Mouse (Mus musculus): ENCODE results near the gene Tsx. TPM values are rescaled to one million over a fixed set of nuclear protein-coding genes. Genes with fewer than 3 reads are reported as not detected.

Gene Tsx
- total RNA-seq (2023), result not detected

DNA sequence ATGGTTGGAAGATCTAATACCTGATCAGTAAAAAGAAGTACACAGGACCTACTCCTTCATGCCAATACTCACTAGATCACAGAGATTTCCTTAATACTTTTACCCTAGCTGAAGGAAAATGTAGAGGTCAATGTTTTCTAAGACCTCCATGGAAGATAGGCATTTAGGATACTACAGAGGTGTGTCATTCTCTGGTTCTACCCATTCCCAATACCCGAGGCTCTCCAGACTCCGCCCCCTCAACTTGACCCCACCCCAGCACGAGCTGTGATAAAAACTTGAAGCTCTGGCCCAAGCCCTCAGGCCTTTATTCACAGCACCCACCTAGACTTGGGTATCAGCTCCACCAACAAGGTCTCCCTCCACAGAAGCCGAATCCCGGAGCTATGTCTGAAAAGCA lies at the start of gene Tsx:
TSS of gene Tsx (plus strand) at position 301 of the 400 bp plus-strand sequence.

DNA sequence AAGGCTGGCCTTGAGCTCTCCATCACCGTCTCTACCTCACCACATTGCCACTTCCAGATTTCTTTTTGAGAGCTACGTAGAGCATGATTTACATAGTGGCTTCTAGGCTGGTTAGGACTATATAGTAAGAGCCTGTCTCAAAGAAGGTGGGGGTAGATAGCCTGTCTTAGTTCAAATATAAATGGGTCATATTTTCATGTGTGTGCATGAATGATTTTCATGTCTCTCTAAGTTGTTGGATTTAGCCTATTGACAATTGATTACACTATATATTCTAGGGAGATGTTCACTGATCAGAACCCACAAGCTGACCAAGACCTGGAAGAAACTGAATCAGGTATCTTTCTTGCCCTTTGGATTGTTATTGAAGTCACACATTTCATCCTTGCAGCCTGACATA lies 7.4 kb downstream of the Tsx start, which contains the start of gene Gm26992:
TSS of gene Gm26992 (plus strand) at position 301 of the 400 bp plus-strand sequence.

Other genes with a start within 250 kb of the Tsx start
- gene Nap1l2, start 227.8 kb upstream of the Tsx start, total RNA-seq (2023), result not detected
- gene Cdx4, start 93.1 kb upstream of the Tsx start, total RNA-seq (2023), result not detected
- 1 to 10 TPM; 2.5 to 3.4 TPM for gene Chic1, start 58.0 kb upstream of the Tsx start, total RNA-seq (2023)
- not detected for gene Gm26992, start 7.5 kb downstream of the Tsx start, total RNA-seq (2023)
- not detected for gene Zcchc13, start 216.1 kb downstream of the Tsx start, total RNA-seq (2023)

Measured in T-cell, adult 66 days (primary cell).